Mouse (Mus musculus) adrenal gland, adult 18-20 months (tissue): Measurements from ENCODE around the gene Plekhg4. TPM values are rescaled to one million over a fixed set of nuclear protein-coding genes. Genes with fewer than 3 reads are reported as not detected.

Experiments
- DNase-seq, 2 experiments: peaks; one replicate each; pipeline ENCODE4 v3.0.0; 2021 to 2022; ENCODE audit warnings: low spot score in 2 of 2
- total RNA-seq, 2 experiments: library from RNA; stranded (reverse); gene quantifications; 1 replicate in 1 of 2; 2 replicates in 1 of 2; pipeline ENCODE4 v1.2.3; 2021

Gene Plekhg4
- total RNA-seq, 2 experiments from 2014 or later = 0.17 to 0.67 TPM

GRCm38 (mm10) chr8:105403467-105403866 is 30.4 kb downstream of the Plekhg4 start:
- DNase-seq = no peak

- no peak for DNase-seq
Observed at GRCm38 (mm10) chr8:105404496-105404895, 31.4 kb downstream of the Plekhg4 start.

- no peak for DNase-seq
Observed at GRCm38 (mm10) chr8:105406416-105406815, 33.3 kb downstream of the Plekhg4 start.

- DNase-seq = no peak
Observed at GRCm38 (mm10) chr8:105408331-105408730, 35.3 kb downstream of the Plekhg4 start.

- no peak for DNase-seq
Observed at GRCm38 (mm10) chr8:105409947-105410346, 36.9 kb downstream of the Plekhg4 start.

GRCm38 (mm10) chr8:105413391-105413790 is 40.3 kb downstream of the Plekhg4 start, which contains the start of the genes Kctd19 and Lrrc36:
TSS of gene Kctd19 (minus strand) at chr8:105413502.
TSS of gene Lrrc36 (plus strand) at chr8:105413571.
- DNase-seq = peak; percentile 34 to 52

GRCm38 (mm10) chr8:105418992-105419391 is 45.9 kb downstream of the Plekhg4 start:
- DNase-seq = no peak

- no peak for DNase-seq
Observed at GRCm38 (mm10) chr8:105419800-105420199, 46.7 kb downstream of the Plekhg4 start.

- DNase-seq = no peak
Observed at GRCm38 (mm10) chr8:105422006-105422405, 48.9 kb downstream of the Plekhg4 start.

- DNase-seq = no peak
Observed at GRCm38 (mm10) chr8:105426878-105427277, 53.8 kb downstream of the Plekhg4 start.

GRCm38 (mm10) chr8:105431743-105432515 is 58.9 kb downstream of the Plekhg4 start:
- no peak for DNase-seq

Other genes with a start within 250 kb of the Plekhg4 start
- gene Ces4a, start 241.5 kb upstream of the Plekhg4 start, total RNA-seq = not detected
- 100 to 1,000 TPM in 1 of 2 experiments, 10 to 100 TPM in 1; 89.7 to 105 TPM for gene Cbfb, start 202.6 kb upstream of the Plekhg4 start, total RNA-seq
- 10 to 100 TPM; 23.4 to 32.0 TPM for gene D230025D16Rik, start 148.1 kb upstream of the Plekhg4 start, total RNA-seq
- 1 to 10 TPM; 2.7 to 3.2 TPM for gene B3gnt9, start 118.1 kb upstream of the Plekhg4 start, total RNA-seq
- gene Tradd, start 108.7 kb upstream of the Plekhg4 start, total RNA-seq = 10 to 100 TPM; 13.1 to 15.5 TPM
- gene Fbxl8, start 108.6 kb upstream of the Plekhg4 start, total RNA-seq = 1 to 10 TPM; 3.7 to 4.3 TPM
- 1 to 10 TPM; 2.2 to 4.3 TPM for gene Hsf4, start 103.5 kb upstream of the Plekhg4 start, total RNA-seq
- 10 to 100 TPM in 1 of 2 experiments, 1 to 10 TPM in 1; 6.7 to 20.3 TPM for gene Nol3, start 97.1 kb upstream of the Plekhg4 start, total RNA-seq
- gene 4931428F04Rik, start 83.4 kb upstream of the Plekhg4 start, total RNA-seq = 1 to 10 TPM; 2.2 to 2.8 TPM
- gene Exoc3l, start 77.2 kb upstream of the Plekhg4 start, total RNA-seq = 10 to 100 TPM; 15.6 to 17.2 TPM
- 10 to 100 TPM; 43.2 to 44.9 TPM for gene E2f4, start 75.6 kb upstream of the Plekhg4 start, total RNA-seq
- gene Elmo3, start 67.7 kb upstream of the Plekhg4 start, total RNA-seq = 1 to 10 TPM; 4.5 to 6.9 TPM
- gene Lrrc29, start 47.0 kb upstream of the Plekhg4 start, total RNA-seq = 1 to 10 TPM; 3.1 to 3.8 TPM
- 10 to 100 TPM; 55.6 to 69.6 TPM for gene Tmem208, start 46.9 kb upstream of the Plekhg4 start, total RNA-seq
- 1 to 10 TPM; 8.3 to 8.6 TPM for gene Fhod1, start 25.3 kb upstream of the Plekhg4 start, total RNA-seq
- under 1 TPM; 0.58 to 0.93 TPM for gene Slc9a5, start 24.4 kb upstream of the Plekhg4 start, total RNA-seq
- under 1 TPM in 1 of 2 experiments, not detected in 1; 0.13 TPM for gene Kctd19, start 40.2 kb downstream of the Plekhg4 start, total RNA-seq
- gene Lrrc36, start 40.3 kb downstream of the Plekhg4 start, total RNA-seq = 1 to 10 TPM; 3.3 to 4.5 TPM
- gene Tppp3, start 98.3 kb downstream of the Plekhg4 start, total RNA-seq = 10 to 100 TPM; 24.0 to 43.0 TPM
- gene Zdhhc1, start 123.6 kb downstream of the Plekhg4 start, total RNA-seq = 10 to 100 TPM; 18.1 to 18.3 TPM
- gene Hsd11b2, start 145.5 kb downstream of the Plekhg4 start, total RNA-seq = under 1 TPM; 0.16 to 0.53 TPM
- gene Atp6v0d1, start 192.8 kb downstream of the Plekhg4 start, total RNA-seq = 100 to 1,000 TPM; 118 to 121 TPM
- 10 to 100 TPM; 25.9 to 32.9 TPM for gene Ripor1, start 232.0 kb downstream of the Plekhg4 start, total RNA-seq